ENCODE assay signal across 11 mouse cellular contexts in genomic region chr5:137491559-137491958, GRCm38 (mm10). TPM values are rescaled to one million over a fixed set of nuclear protein-coding genes. Genes with fewer than 3 reads are reported as not detected.
DNase-seq lines count a peak whose midpoint lies in the region; ATAC-seq and TF ChIP-seq lines count a peak whose summit lies in the region.
"Had no signal": no experiment of that assay in that cellular context is flagged by ENCODE, and none has a peak within 500 bp of the region (broad histone marks: within the 10 kb centered on the region; RNA-seq: fewer than 3 reads in every experiment).

No protein-coding gene starts in this region.

- no peak overlapping the region for H3K9ac ChIP-seq in embryonic facial prominence, embryonic 14.5 days (ENCODE audit: low read depth, low read length)
- no peak overlapping the region for H3K9ac ChIP-seq in lung, postnatal 0 days (replicated peaks; ENCODE audit: low read depth)
- H3K9ac ChIP-seq: forebrain, embryonic 15.5 days; midbrain, embryonic 13.5 days had no signal

- no peaks in the 10 kb centered on the region for H3K4me1 ChIP-seq in embryonic facial prominence, embryonic 14.5 days (ENCODE audit: control insufficient read depth, insufficient read depth, low read length)
- no peaks in the 10 kb centered on the region for H3K4me1 ChIP-seq in embryonic facial prominence, embryonic 10.5 days
- H3K4me1 ChIP-seq in lung, postnatal 0 days (ENCODE audit: insufficient read depth, low read depth, low read length), result no peaks in the 10 kb centered on the region
- H3K4me1 ChIP-seq in midbrain, embryonic 10.5 days, result peaks cover 4% of the 10 kb centered on the region
- H3K4me1 ChIP-seq: forebrain, embryonic 15.5 days had no signal

- TF ChIP-seq CTCF in lung, postnatal 0 days (IDR thresholded peaks at IDR 0.05), result no peak

- no peak for TF ChIP-seq EP300 in lung, postnatal 0 days (IDR thresholded peaks at IDR 0.05)

- H3K4me2 ChIP-seq in embryonic facial prominence, embryonic 14.5 days (ENCODE audit: low read depth, low read length), result no peak overlapping the region
- H3K4me2 ChIP-seq in lung, postnatal 0 days (replicated peaks; ENCODE audit: low read depth, low read length), result no peak overlapping the region
- H3K4me2 ChIP-seq: forebrain, embryonic 15.5 days; midbrain, embryonic 13.5 days had no signal

- DNase-seq in embryonic facial prominence, embryonic 14.5 days (ENCODE audit: low spot score), result peak; percentile 54
- no peak for DNase-seq in embryonic facial prominence, embryonic 10.5 days (ENCODE audit: low spot score)
- peak; percentile 40 for DNase-seq in lung, postnatal 0 days (ENCODE audit: low spot score)
- DNase-seq in lung, adult 18-20 months, result no peak
- DNase-seq in kidney, postnatal 10 days, result peak; percentile 86
- peak; percentile 22 to 67 for DNase-seq in lung, postnatal 4 days
- DNase-seq in midbrain, embryonic 10.5 days (ENCODE audit: low spot score), result no peak

- 48% methylated on average over 4 of the region's 4 CpGs for WGBS in embryonic facial prominence, embryonic 14.5 days
- 69% methylated on average over 4 of the region's 4 CpGs for WGBS in embryonic facial prominence, embryonic 10.5 days
- 33% methylated on average over 4 of the region's 4 CpGs for WGBS in lung, postnatal 0 days
- WGBS in midbrain, embryonic 10.5 days, result 66% methylated on average over 4 of the region's 4 CpGs

- no peaks in the 10 kb centered on the region for H3K36me3 ChIP-seq in embryonic facial prominence, embryonic 14.5 days (ENCODE audit: control insufficient read depth, insufficient read depth, low read length)
- no peaks in the 10 kb centered on the region for H3K36me3 ChIP-seq in embryonic facial prominence, embryonic 10.5 days (replicated peaks)
- no peaks in the 10 kb centered on the region for H3K36me3 ChIP-seq in lung, postnatal 0 days (ENCODE audit: insufficient read depth, low read length)
- H3K36me3 ChIP-seq in midbrain, embryonic 10.5 days, result peaks cover 11% of the 10 kb centered on the region; the same call in 1 of the 2 replicates
- H3K36me3 ChIP-seq: forebrain, embryonic 15.5 days; midbrain, embryonic 13.5 days had no signal

- no peaks in the 10 kb centered on the region for H3K9me3 ChIP-seq in embryonic facial prominence, embryonic 14.5 days (ENCODE audit: control insufficient read depth, low read length)
- H3K9me3 ChIP-seq in embryonic facial prominence, embryonic 10.5 days, result no peaks in the 10 kb centered on the region
- H3K9me3 ChIP-seq in lung, postnatal 0 days (ENCODE audit: low read length), result no peaks in the 10 kb centered on the region
- H3K9me3 ChIP-seq in midbrain, embryonic 10.5 days (replicated peaks), result no peaks in the 10 kb centered on the region
- H3K9me3 ChIP-seq: forebrain, embryonic 15.5 days; midbrain, embryonic 13.5 days had no signal

- H3K27me3 ChIP-seq in embryonic facial prominence, embryonic 14.5 days (replicated peaks; ENCODE audit: control insufficient read depth, insufficient read depth, low read length), result no peaks in the 10 kb centered on the region
- H3K27me3 ChIP-seq in embryonic facial prominence, embryonic 10.5 days (replicated peaks; ENCODE audit: low read depth, poor library complexity, severe bottlenecking), result peaks cover 6% of the 10 kb centered on the region; the same call in 1 of the 2 replicates
- H3K27me3 ChIP-seq in lung, postnatal 0 days (replicated peaks; ENCODE audit: insufficient read depth, low read length), result no peaks in the 10 kb centered on the region
- H3K27me3 ChIP-seq in midbrain, embryonic 10.5 days (ENCODE audit: low read depth, poor library complexity, severe bottlenecking), result no peaks in the 10 kb centered on the region
- H3K27me3 ChIP-seq: midbrain, embryonic 13.5 days had no signal

- no peak for ATAC-seq in embryonic facial prominence, embryonic 14.5 days (ENCODE audit: low read depth)
- peak; percentile 45 for ATAC-seq in lung, postnatal 0 days
- no peak for ATAC-seq in inflammation-experienced regulatory T-cells, adult 6 months
- ATAC-seq: forebrain, embryonic 15.5 days; midbrain, embryonic 13.5 days had no signal

- no peak overlapping the region for H3K27ac ChIP-seq in embryonic facial prominence, embryonic 14.5 days (replicated peaks; ENCODE audit: low read depth, low read length)
- no peak overlapping the region for H3K27ac ChIP-seq in embryonic facial prominence, embryonic 10.5 days (replicated peaks)
- H3K27ac ChIP-seq in lung, postnatal 0 days (ENCODE audit: low read length), result no peak overlapping the region
- H3K27ac ChIP-seq in midbrain, embryonic 10.5 days (replicated peaks), result no peak overlapping the region
- H3K27ac ChIP-seq: forebrain, embryonic 15.5 days; midbrain, embryonic 13.5 days had no signal

- no peak overlapping the region for H3K4me3 ChIP-seq in embryonic facial prominence, embryonic 14.5 days (ENCODE audit: low read depth, low read length)
- H3K4me3 ChIP-seq in embryonic facial prominence, embryonic 10.5 days, result no peak overlapping the region
- H3K4me3 ChIP-seq in lung, postnatal 0 days (ENCODE audit: low read depth, low read length), result no peak overlapping the region
- H3K4me3 ChIP-seq in midbrain, embryonic 10.5 days, result no peak overlapping the region
- H3K4me3 ChIP-seq: forebrain, embryonic 15.5 days; midbrain, embryonic 13.5 days had no signal

RNA-seq across cellular contexts. Expression of gene Pop7, which starts 10.8 kb away (rescaled TPM):
- polyA plus RNA-seq in embryonic facial prominence, embryonic 14.5 days (2014; fragmentation: Nextera tagmentation; extraction: Ambion mirVana), result 49.8 and 52.0 TPM in 2 replicates
- polyA plus RNA-seq in embryonic facial prominence, embryonic 10.5 days (2016; fragmentation: Nextera tagmentation; extraction: Ambion mirVana), result 55.3 and 59.9 TPM in 2 replicates
- polyA plus RNA-seq in lung, postnatal 0 days (2015; fragmentation: Nextera tagmentation; extraction: Ambion mirVana), result 37.8 and 38.7 TPM in 2 replicates
- 54.1 and 55.3 TPM in 2 replicates for polyA plus RNA-seq in midbrain, embryonic 10.5 days (2016; fragmentation: Nextera tagmentation; extraction: Ambion mirVana)
- 10 to 100 TPM; 51.1 to 61.5 (median 59.1) TPM for polyA plus RNA-seq in inflammation-experienced regulatory T-cells, adult 6 months (2017; shearing (Covaris generic))

RNA-seq across cellular contexts. Expression of gene Zan, which starts 14.7 kb away (rescaled TPM):
- polyA plus RNA-seq in embryonic facial prominence, embryonic 14.5 days (2014; fragmentation: Nextera tagmentation; extraction: Ambion mirVana), result 0.21 and 0.26 TPM in 2 replicates
- polyA plus RNA-seq in embryonic facial prominence, embryonic 10.5 days (2016; fragmentation: Nextera tagmentation; extraction: Ambion mirVana), result 0.11 and 0.16 TPM in 2 replicates
- 0.11 TPM in 2 replicates for polyA plus RNA-seq in lung, postnatal 0 days (2015; fragmentation: Nextera tagmentation; extraction: Ambion mirVana)
- polyA plus RNA-seq in midbrain, embryonic 10.5 days (2016; fragmentation: Nextera tagmentation; extraction: Ambion mirVana), result 0.07 and 0.09 TPM in 2 replicates
- polyA plus RNA-seq in inflammation-experienced regulatory T-cells, adult 6 months (2017; shearing (Covaris generic)), result under 1 TPM; 0.19 to 0.55 (median 0.24) TPM

RNA-seq across cellular contexts. Expression of gene Gigyf1, which starts 26.8 kb away (rescaled TPM):
- polyA plus RNA-seq in embryonic facial prominence, embryonic 14.5 days (2014; fragmentation: Nextera tagmentation; extraction: Ambion mirVana), result 8.9 and 9.4 TPM in 2 replicates
- polyA plus RNA-seq in embryonic facial prominence, embryonic 10.5 days (2016; fragmentation: Nextera tagmentation; extraction: Ambion mirVana), result 15.2 and 15.3 TPM in 2 replicates
- polyA plus RNA-seq in lung, postnatal 0 days (2015; fragmentation: Nextera tagmentation; extraction: Ambion mirVana), result 10.6 and 12.4 TPM in 2 replicates
- 15.1 and 16.4 TPM in 2 replicates for polyA plus RNA-seq in midbrain, embryonic 10.5 days (2016; fragmentation: Nextera tagmentation; extraction: Ambion mirVana)
- 10 to 100 TPM; 14.0 to 33.6 (median 31.4) TPM for polyA plus RNA-seq in inflammation-experienced regulatory T-cells, adult 6 months (2017; shearing (Covaris generic))

RNA-seq across cellular contexts. Expression of gene Epo, which starts 41.5 kb away (rescaled TPM):
- 0.30 TPM in 1 of 2 replicates, not detected in the other for polyA plus RNA-seq in embryonic facial prominence, embryonic 14.5 days (2014; fragmentation: Nextera tagmentation; extraction: Ambion mirVana)
- 2.1 and 2.3 TPM in 2 replicates for polyA plus RNA-seq in embryonic facial prominence, embryonic 10.5 days (2016; fragmentation: Nextera tagmentation; extraction: Ambion mirVana)
- not detected in 2 replicates for polyA plus RNA-seq in lung, postnatal 0 days (2015; fragmentation: Nextera tagmentation; extraction: Ambion mirVana)
- 2.6 and 5.5 TPM in 2 replicates for polyA plus RNA-seq in midbrain, embryonic 10.5 days (2016; fragmentation: Nextera tagmentation; extraction: Ambion mirVana)
- polyA plus RNA-seq in inflammation-experienced regulatory T-cells, adult 6 months (2017; shearing (Covaris generic)), result not detected
- polyA plus RNA-seq: cortical plate, adult 2 months; forebrain, embryonic 15.5 days; midbrain, embryonic 13.5 days had no signal

RNA-seq across cellular contexts. Expression of gene Gnb2, which starts 41.8 kb away (rescaled TPM):
- polyA plus RNA-seq in embryonic facial prominence, embryonic 14.5 days (2014; fragmentation: Nextera tagmentation; extraction: Ambion mirVana), result 430 and 472 TPM in 2 replicates
- 276 and 281 TPM in 2 replicates for polyA plus RNA-seq in embryonic facial prominence, embryonic 10.5 days (2016; fragmentation: Nextera tagmentation; extraction: Ambion mirVana)
- polyA plus RNA-seq in lung, postnatal 0 days (2015; fragmentation: Nextera tagmentation; extraction: Ambion mirVana), result 507 and 513 TPM in 2 replicates
- polyA plus RNA-seq in midbrain, embryonic 10.5 days (2016; fragmentation: Nextera tagmentation; extraction: Ambion mirVana), result 400 and 414 TPM in 2 replicates
- polyA plus RNA-seq in inflammation-experienced regulatory T-cells, adult 6 months (2017; shearing (Covaris generic)), result 10 to 100 TPM; 63.1 to 85.4 (median 72.9) TPM

Comparison
In these comparisons a context has a peak if more than half of its experiments do, and no peak if none do; other contexts are left out.
1. DNase-seq: peak in embryonic facial prominence, embryonic 14.5 days (single experiment), lung, postnatal 0 days (single experiment), kidney, postnatal 10 days (single experiment) and lung, postnatal 4 days (2 of 2); none in embryonic facial prominence, embryonic 10.5 days (single experiment), lung, adult 18-20 months (0 of 2) and midbrain, embryonic 10.5 days (single experiment).